Mouse (Mus musculus) kidney, postnatal 25 days (tissue): ENCODE results near the gene Gas2l2.

Source experiments
- DNase-seq, 2 experiments: peaks; one replicate each; pipeline ENCODE4 v3.0.0; 2021; ENCODE audit warnings: mixed read lengths in 2 of 2

Gas2l2 gene

DNA sequence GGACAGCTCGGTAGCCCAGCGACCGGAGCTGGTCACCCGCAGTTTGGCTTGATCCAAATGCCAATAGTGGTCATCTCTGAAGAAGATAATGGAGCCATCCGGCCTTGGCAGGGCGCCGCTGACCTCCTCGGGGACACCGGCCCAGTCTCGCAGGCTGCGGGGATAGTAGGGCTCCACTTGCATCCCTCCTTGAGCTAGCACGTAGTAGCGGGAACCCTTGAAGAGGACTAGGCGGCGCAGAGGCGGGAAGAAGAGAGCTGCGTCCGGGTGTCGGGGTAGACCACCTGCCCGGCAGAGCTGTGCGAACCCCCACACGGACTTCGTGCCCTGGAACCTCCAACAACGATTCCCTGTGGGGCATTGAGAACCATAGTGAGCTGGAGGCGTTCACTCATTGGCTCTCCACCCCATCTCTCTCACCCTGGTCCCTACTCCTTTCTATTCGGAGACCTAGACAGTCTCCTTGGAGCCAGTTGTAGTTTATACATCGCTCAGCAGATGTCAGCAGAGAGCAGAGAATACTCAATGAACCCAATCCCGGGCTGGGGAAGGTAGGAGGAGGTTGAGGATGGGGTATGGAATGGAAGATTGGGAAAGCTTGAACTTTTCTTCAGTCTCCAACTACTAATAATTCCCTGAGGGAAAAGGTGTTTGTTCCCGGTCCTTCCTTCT, 13.5 kb upstream of the Gas2l2 start:
- peak; percentile 69 to 88 for DNase-seq

DNA sequence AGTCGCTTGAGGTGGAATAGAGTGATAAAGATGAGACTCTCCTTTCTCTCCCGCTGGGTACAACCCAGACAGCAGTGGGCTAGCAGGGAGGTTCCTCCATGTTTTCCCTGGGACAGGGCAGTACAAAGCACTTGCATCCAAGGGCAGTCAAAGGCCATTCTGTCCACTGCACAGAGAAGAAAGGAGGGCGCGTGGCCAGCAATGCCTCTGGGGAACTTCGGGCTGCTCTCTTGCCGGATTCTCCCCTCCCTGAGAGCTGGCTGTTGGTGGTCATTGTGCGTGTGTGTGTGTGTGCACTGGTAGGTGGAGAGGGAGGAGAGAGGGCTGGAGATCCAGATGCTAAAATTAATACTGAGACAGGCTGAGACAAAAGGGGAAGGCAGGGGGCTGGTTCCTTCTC, 12.0 kb upstream of the Gas2l2 start:
- peak; percentile 40 to 68 for DNase-seq

DNA sequence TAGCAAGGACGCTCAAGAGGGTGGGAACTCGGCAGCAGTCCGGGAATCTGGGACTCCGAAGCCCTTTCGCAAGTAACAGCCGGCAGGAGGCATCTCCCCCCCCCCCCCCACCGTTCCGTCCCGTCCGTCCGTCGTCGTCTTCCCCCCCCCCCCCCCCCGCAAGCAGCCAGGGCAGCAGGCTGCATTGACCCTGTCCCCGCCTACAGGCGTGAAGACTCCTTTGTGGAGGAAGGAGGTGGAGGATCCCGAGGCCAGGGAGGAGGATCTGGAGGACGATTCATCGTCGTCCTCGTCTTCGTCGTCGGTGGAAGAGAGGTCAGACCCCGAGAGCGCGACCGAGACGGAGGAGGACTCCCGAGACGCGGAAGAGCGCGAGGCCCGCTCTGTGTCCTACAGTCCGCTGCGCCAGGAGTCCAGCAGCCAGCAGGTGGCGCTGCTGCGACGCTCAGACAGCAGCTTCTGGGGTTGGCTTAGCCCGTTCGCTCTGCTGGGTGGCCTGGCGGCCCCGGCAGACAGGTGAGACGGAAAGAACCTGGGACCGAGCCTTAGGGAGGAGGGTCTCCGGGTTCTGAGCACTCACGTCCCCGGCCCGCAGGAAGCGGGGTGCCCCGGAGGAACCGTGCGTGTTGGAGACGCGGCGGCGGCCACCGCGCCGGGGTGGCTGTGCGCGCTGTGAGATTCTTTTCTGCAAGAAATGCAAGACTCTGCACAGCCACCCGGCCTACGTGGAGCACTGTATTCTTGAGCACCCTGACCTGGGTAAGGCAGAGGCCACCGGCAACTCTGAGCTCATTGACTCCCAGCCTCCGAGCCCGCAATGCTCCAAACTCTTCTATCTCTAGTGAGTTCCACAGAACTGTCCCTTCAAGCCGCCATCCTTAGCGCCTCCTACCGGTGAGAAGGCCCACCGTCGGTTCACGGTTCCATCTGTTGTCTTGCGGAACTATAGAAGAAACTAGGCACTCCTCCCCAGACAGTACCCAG, 11.1 kb upstream of the Gas2l2 start:
- peak; percentile 89 to 91 for DNase-seq

DNA sequence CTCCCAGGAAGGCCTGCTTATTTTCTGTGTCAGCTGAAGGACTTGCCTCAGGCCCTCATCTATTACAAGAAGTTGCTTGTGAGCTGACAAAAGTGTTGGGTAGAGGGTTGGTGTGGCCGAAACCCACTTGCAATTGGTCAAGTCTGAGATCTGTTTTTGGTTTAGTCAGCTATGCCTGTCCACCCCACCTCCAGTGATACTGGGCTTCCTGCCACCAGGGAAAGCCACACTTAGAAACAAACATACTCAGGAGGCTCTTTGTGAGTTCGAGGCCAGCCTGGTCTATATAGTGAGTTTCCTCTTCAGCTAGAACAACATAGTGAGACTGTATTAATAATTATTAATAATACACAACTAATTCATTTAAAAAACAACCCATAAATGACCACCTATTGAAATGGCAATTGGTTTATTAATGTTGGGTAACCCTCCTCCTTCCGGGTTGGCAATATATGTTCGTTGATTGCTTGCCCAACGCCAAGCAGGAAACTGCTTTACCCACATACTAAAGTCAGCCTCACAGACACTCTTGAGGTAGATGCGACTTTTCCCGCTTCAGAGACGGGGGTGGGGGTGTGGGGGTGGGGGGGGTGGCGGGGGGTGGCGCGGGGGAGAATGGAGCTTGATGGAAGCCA, 10.3 kb upstream of the Gas2l2 start:
- no peak for DNase-seq

DNA sequence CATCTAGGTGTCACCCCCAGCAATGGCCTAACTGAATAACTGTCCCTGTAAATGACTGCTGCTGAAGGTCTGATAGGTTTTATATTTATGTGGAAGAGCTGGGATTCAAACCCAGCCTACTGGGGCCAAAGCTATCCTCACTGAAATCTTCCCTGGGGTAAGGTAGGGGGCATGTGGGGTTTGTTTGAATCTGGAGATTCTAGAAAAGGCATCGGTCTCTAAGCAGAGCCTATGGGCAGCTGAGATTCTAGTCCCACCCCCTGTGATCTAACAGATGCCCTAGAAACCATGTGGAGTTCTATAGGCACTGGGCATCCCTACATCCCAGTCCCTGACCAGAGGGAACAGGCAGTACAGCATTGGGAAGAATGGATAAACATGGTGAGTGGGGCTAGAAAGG, 8.1 kb upstream of the Gas2l2 start, which contains the start of gene 1700020L24Rik:
Gene 1700020L24Rik, plus strand, starts transcription at position 301 of the 400 bp plus-strand sequence.
- no peak for DNase-seq

DNA sequence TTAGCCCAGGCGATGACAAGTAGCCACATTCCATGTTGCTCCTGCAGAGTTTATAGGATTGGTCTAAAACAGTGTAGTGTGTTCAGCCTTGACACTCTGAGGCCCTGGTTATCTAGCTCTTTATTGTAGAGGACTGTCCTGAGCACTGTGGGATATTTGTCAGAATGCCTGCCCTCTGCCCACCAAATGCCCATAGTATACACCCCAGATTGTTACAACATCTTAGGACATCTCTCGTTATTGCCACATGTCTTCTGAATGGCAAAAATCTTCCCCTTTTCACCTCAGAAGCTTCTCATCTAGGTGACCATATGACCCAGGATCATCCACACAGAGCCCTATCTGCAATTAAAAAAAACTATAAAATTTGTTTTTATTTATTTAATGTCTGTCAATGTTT, 3.3 kb upstream of the Gas2l2 start:
- DNase-seq = no peak

DNA sequence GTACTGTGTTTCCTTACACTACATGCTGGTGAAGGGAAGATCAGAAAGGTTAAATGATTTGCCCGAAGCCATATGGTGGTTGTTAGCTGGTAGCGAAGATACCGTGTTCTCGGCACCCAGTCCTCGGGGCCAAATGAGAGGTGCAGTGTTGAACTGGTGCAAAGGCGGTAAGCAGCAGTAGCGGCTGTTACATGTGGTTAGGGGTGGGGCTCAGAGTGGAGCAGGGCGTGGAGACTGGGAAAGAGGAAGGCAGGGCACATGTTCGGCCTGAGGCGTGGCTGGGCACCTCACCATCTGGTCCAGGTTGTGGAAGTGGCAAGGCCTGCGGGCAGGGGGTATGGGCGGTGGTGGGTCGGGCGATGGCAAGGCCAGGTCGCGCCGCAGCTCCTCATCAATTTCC, 2.3 kb downstream of the Gas2l2 start:
- no peak for DNase-seq

DNA sequence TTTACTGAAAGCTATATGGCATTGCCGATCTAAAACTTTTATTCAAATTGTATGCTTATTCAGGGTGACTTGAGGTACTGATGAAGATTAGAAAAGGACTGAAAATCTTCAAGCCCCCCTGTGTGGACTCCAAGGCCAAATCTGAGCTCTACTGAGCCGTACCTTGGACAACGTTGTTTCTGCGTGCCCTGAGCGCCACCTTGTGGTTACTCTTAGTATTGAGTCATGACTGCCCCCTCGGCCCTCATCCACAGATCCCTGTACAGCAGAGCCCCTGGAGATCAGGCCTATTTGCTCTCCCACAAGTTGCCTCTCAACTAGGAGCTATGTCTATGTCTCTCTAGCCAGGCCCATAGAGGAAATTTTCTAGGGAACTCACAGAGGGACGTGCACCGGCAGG, 4.6 kb downstream of the Gas2l2 start:
- peak; percentile 68 to 80 for DNase-seq

DNA sequence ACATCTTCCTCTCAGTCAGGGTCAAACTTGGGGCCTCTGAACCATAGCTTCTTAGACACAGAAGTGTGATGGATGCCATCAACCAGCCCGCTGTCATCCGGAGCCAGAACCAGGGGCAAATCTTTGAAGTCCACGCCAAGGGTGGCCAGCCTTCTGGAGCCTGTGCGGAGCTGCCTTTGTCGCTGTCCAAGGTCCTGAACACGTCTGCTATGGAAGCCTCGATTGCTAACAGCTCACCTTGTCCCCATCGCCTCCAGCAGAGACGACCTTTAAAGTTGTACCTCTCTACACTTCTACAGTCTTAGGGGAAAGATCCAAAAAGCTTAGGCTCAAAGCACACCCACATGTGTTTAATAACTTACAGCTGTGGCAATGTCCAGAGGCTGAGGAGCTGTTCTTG, 8.0 kb downstream of the Gas2l2 start:
- peak; percentile 78 to 89 for DNase-seq

DNA sequence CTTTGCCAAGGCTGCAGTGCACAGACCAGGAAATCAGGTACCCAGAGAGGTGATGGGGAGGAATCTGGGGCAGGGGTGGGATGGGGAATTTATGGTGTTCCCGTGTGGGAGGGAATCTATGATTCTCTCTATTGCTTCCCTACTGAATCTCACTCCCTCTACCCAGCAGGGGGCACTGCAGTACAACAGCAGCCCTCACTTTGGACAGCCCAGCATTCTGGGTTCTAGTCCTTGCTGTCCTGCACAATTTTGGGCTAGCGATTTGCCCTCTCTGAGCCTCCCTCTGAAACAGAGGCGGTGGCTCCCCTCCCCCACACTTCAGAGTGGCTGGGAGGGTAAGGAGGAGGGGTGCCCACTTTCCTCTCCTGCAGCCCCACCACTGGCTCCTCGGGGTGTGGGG, 8.9 kb downstream of the Gas2l2 start:
- no peak for DNase-seq

DNA sequence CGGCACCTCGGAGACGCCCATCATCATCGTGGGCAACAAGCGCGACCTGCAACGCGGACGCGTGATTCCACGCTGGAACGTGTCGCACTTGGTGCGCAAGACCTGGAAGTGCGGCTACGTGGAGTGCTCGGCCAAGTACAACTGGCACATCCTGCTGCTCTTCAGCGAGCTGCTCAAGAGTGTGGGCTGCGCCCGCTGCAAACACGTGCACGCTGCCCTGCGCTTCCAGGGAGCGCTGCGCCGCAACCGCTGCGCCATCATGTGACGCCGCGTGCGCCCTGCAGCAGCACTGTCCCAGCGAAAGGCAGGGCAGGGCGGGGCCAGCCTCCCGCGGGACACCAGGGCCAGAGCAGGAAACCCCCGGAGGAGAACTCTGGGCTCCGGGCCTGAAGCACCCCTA, 10.7 kb downstream of the Gas2l2 start:
- no peak for DNase-seq

DNA sequence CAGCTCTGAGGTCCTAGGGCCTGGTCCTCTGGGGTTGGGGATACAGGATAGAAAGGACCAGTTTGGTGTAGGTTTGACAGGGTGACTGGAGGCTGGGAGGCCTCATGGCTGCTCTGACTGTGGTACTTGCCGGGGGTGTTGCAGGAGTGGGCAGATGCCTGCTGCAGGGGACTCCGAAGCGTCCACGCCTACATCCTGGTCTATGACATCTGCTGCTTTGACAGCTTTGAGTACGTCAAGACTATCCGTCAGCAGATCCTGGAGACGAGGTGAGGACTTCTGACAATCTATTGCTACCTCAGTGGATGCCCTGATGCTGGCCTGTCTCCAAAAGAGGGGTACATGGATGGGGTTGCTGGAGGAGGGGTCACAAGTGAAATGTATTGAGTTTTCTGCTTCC, 11.5 kb downstream of the Gas2l2 start:
- DNase-seq = no peak

DNA sequence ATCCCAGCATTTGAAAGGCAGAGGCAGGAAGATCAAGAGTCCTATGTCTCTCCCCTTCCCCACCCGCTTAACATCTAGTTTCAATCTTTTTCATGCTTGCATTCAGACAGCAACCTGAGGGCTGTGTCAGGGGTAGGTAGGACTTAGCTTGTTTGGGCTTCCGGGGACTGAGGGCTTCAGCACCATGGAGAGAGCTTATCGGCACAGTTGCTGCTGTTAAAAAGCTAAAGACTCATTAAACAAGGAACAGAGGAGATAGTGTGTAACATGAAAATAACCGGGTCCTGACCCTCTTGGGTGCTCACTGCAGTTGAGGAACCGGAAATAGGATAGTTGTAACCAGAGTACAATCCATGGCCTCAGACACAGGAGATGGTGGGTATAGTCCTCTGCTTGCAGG, 12.2 kb downstream of the Gas2l2 start:
- DNase-seq = peak; percentile 78

DNA sequence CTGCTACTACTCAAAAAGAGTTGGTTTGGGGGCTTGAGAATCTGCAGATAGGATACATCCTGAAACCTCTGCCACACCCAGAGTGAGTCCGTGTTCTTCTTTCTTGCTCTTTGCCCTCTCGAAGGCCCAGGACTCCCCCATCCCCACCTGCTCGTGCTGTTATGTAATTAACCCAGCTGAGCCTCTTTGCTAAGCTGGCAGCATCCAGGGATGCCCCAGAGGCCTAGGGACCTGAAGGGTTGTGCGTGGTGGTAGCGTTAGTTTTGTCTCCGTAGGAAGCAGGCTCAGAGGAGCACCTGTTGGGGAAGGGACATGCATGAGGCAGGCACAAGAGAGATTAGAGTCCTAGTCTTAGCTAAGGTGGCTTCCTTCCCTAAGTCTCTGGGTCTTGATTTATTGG, 18.7 kb downstream of the Gas2l2 start:
- DNase-seq = no peak

DNA sequence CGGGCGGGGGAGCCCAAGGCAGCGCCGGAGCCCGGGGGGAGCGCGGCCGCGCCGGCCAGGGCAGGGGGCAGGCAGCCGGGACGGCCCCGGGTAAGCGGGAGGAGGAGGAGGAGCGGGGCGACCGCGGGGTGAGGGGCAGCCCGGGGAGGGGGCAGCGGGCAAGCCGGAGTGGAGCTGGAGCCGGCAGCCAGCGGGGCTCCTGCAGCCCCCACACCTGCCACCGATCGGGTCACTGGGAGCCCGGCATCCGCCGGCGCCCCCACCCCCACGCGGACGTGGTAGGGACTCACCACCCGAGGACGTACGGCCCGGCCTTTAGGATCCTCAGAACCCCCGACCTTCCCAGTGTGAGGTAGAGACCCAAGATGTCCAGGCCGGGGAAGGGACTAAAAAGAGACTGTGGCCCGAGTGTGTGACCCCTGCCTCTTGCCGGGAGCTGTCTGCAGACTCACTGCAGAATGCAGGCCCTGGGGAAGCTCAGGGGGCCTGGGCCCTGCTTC, 19.4 kb downstream of the Gas2l2 start:
- no peak for DNase-seq

DNA sequence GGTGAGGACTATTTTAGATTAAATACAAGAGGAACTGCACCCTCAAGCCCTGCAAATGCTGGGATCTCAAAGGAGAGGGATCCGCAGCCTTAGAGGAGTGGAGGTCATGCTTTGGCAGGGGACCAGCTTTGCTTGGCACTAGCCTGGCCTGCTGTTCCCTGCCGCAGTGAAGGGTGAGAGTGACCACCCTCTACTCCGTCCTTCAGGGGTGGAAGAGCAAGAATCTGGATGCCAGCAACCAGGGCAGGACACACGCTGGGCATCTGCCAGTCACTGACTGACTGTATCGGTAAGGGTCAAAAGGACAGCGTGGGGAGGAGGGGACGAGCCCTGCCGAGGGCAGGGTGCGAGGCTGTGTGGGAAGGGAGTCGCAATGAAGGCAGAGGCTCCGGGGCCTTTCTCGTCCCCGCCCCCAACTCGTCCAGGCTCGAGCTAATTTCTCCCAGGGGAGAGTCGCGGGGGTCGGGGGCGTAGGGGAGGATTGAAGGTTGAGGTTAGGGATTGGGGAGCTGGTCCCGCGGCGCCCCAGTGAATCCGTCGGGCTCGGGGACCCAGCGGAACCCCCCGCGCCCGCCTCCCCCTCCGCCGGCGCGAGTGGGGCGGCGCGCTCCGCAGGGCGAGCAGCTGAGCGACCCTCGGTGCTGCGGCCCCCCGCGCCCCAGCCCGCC, 20.0 kb downstream of the Gas2l2 start, which contains the start of gene Rasl10b:
Gene Rasl10b, plus strand, starts transcription at position 51 of the 668 bp plus-strand sequence.
- DNase-seq = peak; percentile 58 to 74

DNA sequence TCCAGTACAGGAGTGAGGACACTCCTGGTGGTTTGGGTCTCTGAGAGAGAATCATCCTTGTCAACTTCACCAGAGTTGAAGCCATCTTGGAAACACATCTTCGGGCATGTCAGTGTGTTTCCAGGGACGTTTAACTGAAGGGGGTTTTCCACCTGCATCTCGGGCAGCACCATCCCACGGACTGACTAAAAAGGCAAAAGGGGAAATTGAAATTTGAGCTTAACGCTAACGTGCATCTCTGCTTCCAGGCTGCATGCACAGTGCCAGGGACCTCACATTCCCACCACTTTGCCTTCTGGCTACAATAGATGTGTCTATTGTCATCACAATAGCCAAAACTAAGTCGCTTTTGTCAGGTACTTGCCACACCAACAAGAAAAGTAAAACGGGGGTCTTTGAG, 21.0 kb downstream of the Gas2l2 start:
- no peak for DNase-seq

DNA sequence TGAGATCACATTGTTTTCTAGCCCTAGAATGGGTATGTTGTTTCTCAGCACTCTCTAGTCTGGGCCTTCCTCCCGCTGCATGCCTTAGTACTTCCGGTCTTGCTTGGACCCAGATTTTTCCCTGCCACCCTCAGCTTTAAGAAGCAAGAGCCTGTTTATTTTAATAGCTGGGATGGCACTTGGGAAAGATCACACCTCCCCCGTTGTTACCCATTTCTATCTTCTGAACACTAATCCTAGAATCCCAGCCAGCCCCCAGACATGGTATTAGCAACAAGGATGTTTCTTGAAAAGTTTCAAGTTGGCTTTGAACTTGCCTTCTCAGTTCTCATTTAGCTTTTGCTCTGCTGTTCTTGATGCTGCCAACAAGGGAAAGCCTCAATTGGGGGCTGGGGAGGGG, 22.9 kb downstream of the Gas2l2 start:
- DNase-seq = no peak

DNA sequence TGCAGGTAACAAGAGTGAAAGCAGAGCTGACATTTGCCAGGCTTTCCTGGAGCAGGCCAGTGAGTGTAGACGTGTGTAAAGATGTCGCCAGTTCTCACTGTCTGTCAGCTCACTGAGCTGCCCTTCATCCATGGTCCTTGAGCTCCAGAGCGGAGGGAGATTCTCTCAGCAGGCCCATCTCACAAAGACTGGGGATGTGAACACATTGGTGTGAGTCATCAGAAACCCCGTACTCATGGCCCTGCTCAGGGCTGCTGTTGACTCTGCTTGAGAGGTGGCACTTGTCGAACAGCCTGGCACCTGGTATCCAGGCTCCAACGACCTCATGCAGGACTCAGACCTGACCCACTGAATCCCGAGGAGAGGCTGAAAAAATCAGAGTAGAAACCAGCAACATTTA, 25.5 kb downstream of the Gas2l2 start:
- no peak for DNase-seq

DNA sequence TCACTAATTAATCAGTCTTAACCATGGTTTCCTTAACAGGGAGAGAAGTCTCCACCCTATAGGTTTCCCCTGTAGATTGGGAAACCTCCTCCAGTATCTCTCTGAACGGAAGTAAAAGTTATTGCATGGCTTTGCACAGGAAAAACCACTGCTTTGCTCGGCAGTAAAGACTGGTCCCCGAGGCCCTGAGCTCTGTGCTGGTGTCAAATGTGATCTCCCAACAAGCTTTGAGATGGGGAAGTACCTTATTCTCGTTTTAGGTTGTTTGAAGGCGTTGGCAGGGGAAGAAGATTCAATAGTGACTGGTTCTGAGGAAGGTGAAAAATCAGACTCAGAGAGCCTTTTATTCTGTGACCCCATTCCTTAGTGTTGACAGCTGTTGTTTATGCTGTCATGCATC, 30.5 kb downstream of the Gas2l2 start:
- DNase-seq = no peak

DNA sequence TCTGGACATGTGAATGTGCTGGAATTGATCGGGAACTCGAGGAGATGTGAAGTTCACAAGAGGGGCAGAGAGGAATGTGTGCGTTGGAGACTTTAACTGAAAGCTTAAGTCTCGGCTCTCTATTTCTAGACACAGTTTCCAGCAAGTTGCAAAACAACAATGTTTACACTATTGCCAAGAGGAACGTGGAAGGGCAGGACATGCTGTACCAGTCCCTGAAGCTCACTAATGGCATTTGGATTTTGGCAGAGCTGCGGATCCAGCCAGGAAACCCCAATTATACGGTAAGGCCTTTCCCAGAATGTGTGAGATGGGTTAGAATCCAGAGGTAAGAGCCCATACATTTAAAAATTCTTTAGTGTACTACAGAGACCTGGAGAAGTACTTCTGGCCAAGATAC, 31.6 kb downstream of the Gas2l2 start:
- no peak for DNase-seq

DNA sequence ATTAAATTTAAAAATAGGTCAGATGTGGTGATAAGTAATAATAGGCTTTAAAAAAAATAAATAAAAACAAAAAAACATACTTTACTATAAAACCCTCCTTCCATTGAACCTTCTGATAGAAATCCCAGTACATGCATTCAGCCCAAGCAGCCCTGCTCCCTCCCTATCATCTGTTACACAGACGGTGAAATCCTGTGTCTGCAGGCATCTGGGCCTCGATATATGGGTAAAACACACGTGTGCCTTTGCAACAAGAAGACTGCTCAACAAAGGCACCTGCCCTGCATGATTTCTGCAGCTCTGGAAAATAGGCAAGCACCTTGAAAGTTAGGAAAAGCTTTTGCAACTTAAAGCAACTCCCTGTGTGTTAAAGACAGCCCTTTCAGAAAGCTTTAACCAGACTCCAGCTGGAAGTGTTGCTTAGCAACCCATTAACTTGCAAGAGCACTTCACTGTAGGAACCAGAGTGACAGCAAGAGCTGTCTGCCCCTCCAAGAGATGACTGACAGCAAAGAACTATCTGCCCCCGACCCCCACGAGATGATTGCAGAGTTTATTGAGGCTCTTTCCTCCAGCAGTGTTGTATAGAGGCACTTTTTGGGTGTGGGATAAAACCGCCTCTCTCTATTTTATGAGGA, 34.3 kb downstream of the Gas2l2 start:
- DNase-seq = no peak
